Mouse (Mus musculus) brain, embryonic 14.5 days (tissue): ENCODE measurements around the gene Rap1gap2.

Source experiments
- CTCF ChIP-seq: fragments of 200-500 bp; IDR thresholded peaks from 2 replicates; pipeline ENCODE4 v1.5.1; 2012; ENCODE audit warnings: inconsistent platforms, mild to moderate bottlenecking, moderate library complexity, borderline replicate concordance; ENCODE audit not compliant: insufficient read depth, insufficient read length; ENCODE audit errors: extremely low read depth
- POLR2A ChIP-seq: fragments of 200-500 bp; IDR thresholded peaks from 2 replicates; pipeline ENCODE4 v1.6.1; 2012; ENCODE audit warnings: mild to moderate bottlenecking, inconsistent platforms, borderline replicate concordance; ENCODE audit not compliant: poor library complexity, insufficient read depth, insufficient read length, severe bottlenecking; ENCODE audit errors: extremely low read depth

GRCm38 (mm10) chr11:74409757-74410174 lies 200.9 kb downstream of the Rap1gap2 start:
- TF ChIP-seq POLR2A (no peak), CTCF (no peak)
